Mouse (Mus musculus): ENCODE measurements at regions not wholly inside any gene's neighbourhood (a gene's known extent, or its start where the extent isn't known, plus 50 kb on each side); places are given as distances from the start of the nearest gene placed in this dataset.

GRCm38 (mm10) chr13:70124860-70125545 is 322.8 kb downstream of the Med10 start:
- ATAC-seq (ENCODE audit: poor library complexity, severe bottlenecking) = no peak

- no peak for ATAC-seq (ENCODE audit: poor library complexity, severe bottlenecking)
Observed at GRCm38 (mm10) chr13:70127310-70127709, 325.1 kb downstream of the Med10 start.

- no peak for ATAC-seq (ENCODE audit: poor library complexity, severe bottlenecking)
Observed at GRCm38 (mm10) chr13:70134544-70134943, 332.3 kb downstream of the Med10 start.

- no peak for ATAC-seq (ENCODE audit: poor library complexity, severe bottlenecking)
Observed at GRCm38 (mm10) chr13:70136209-70136608, 334.0 kb downstream of the Med10 start.

GRCm38 (mm10) chr13:70144461-70144860 is 342.3 kb downstream of the Med10 start:
- ATAC-seq (ENCODE audit: poor library complexity, severe bottlenecking) = no peak

- ATAC-seq (ENCODE audit: poor library complexity, severe bottlenecking) = no peak
Observed at GRCm38 (mm10) chr13:70145466-70145865, 343.3 kb downstream of the Med10 start.

GRCm38 (mm10) chr13:70149041-70149898 is 347.1 kb downstream of the Med10 start:
- no peak for ATAC-seq (ENCODE audit: poor library complexity, severe bottlenecking)

- no peak for ATAC-seq (ENCODE audit: poor library complexity, severe bottlenecking)
Observed at GRCm38 (mm10) chr13:70149899-70150184, 347.6 kb downstream of the Med10 start.

- no peak for ATAC-seq (ENCODE audit: poor library complexity, severe bottlenecking)
Observed at GRCm38 (mm10) chr13:70153062-70153461, 350.9 kb downstream of the Med10 start.

GRCm38 (mm10) chr13:70155596-70155995 is 353.4 kb downstream of the Med10 start:
- no peak for ATAC-seq (ENCODE audit: poor library complexity, severe bottlenecking)

- ATAC-seq (ENCODE audit: poor library complexity, severe bottlenecking) = no peak
Observed at GRCm38 (mm10) chr13:70156975-70157588, 354.9 kb downstream of the Med10 start.

GRCm38 (mm10) chr13:70159065-70159464 is 356.9 kb downstream of the Med10 start:
- no peak for ATAC-seq (ENCODE audit: poor library complexity, severe bottlenecking)

- no peak for ATAC-seq (ENCODE audit: poor library complexity, severe bottlenecking)
Observed at GRCm38 (mm10) chr13:70159604-70160003, 357.4 kb downstream of the Med10 start.

GRCm38 (mm10) chr13:70162115-70162514 is 359.9 kb downstream of the Med10 start:
- no peak for ATAC-seq (ENCODE audit: poor library complexity, severe bottlenecking)

- ATAC-seq (ENCODE audit: poor library complexity, severe bottlenecking) = no peak
Observed at GRCm38 (mm10) chr13:70165511-70166225, 363.5 kb downstream of the Med10 start.

GRCm38 (mm10) chr13:70167747-70168146 is 365.6 kb downstream of the Med10 start:
- no peak for ATAC-seq (ENCODE audit: poor library complexity, severe bottlenecking)

GRCm38 (mm10) chr13:70168906-70169305 is 366.7 kb downstream of the Med10 start:
- ATAC-seq (ENCODE audit: poor library complexity, severe bottlenecking) = no peak

- ATAC-seq (ENCODE audit: poor library complexity, severe bottlenecking) = no peak
Observed at GRCm38 (mm10) chr13:70177066-70177465, 374.9 kb downstream of the Med10 start.

GRCm38 (mm10) chr13:70178073-70178491 is 375.9 kb downstream of the Med10 start:
- ATAC-seq (ENCODE audit: poor library complexity, severe bottlenecking) = no peak

- ATAC-seq (ENCODE audit: poor library complexity, severe bottlenecking) = no peak
Observed at GRCm38 (mm10) chr13:70190978-70191377, 388.8 kb downstream of the Med10 start.
